Mouse (Mus musculus) neural tube, embryonic 14.5 days (tissue): ENCODE data around the gene Kcnd3. TPM values are rescaled to one million over a fixed set of nuclear protein-coding genes. Genes with fewer than 3 reads are reported as not detected.

Source experiments
- ATAC-seq: fragments of 200-750 bp; cut with Nextera tagmentation; 2 replicates; pipeline ENCODE4 v1.8.0; 2017; ENCODE audit warnings: low read depth, mild to moderate bottlenecking, moderate TSS enrichment, moderate library complexity
- H3K27ac ChIP-seq: fragments of 300-500 bp; sonication (generic); 2 replicates; pipeline ENCODE4 v1.5.1; 2014; ENCODE audit warnings: low read depth, mild to moderate bottlenecking, control low read depth, low read length, moderate library complexity, mixed read lengths
- H3K27me3 ChIP-seq: fragments of 300-500 bp; sonication (generic); 2 replicates; pipeline ENCODE4 v1.6.1; 2014; ENCODE audit warnings: low read length; ENCODE audit not compliant: control insufficient read depth, insufficient read depth
- H3K36me3 ChIP-seq: fragments of 300-500 bp; sonication (generic); 2 replicates; pipeline ENCODE4 v1.6.1; 2014; ENCODE audit warnings: low read length, mixed read lengths; ENCODE audit not compliant: control insufficient read depth, insufficient read depth
- H3K4me1 ChIP-seq: fragments of 300-500 bp; sonication (generic); 2 replicates; pipeline ENCODE4 v1.6.1; 2014; ENCODE audit warnings: low read length; ENCODE audit not compliant: control insufficient read depth, insufficient read depth
- H3K4me2 ChIP-seq: fragments of 300-500 bp; sonication (generic); 2 replicates; pipeline ENCODE4 v1.6.1; 2014; ENCODE audit warnings: mild to moderate bottlenecking, low read depth, low read length, control low read depth
- H3K4me3 ChIP-seq: fragments of 300-500 bp; sonication (generic); 2 replicates; pipeline ENCODE4 v1.5.1; 2014; ENCODE audit warnings: low read depth, low read length, control low read depth, mixed read lengths
- H3K9ac ChIP-seq: fragments of 300-500 bp; sonication (generic); replicated peaks from 2 replicates; pipeline ENCODE4 v1.6.1; 2014; ENCODE audit warnings: low read depth, mild to moderate bottlenecking, control low read depth, low read length, mixed read lengths
- H3K9me3 ChIP-seq: fragments of 300-500 bp; sonication (generic); 2 replicates; pipeline ENCODE4 v1.6.1; 2016; ENCODE audit warnings: low read length; ENCODE audit not compliant: control insufficient read depth
- WGBS: fragments of 180-500 bp; shearing (Covaris S2); extraction: QIAGEN DNeasy Blood & Tissue Kit; methylation state at CpG from one replicate; pipeline ENCODE4 v1.1.7; 2014; 5-methylcytosine and 5-hydroxymethylcytosine counted together
- polyA plus RNA-seq: library from polyadenylated mRNA; unstranded; fragments of >200 nt; fragmentation: Nextera tagmentation; extraction: Ambion mirVana; gene quantifications from 2 replicates; pipeline ENCODE4 v1.2.1, GENCODE M21; 2014

Kcnd3 gene
- polyA plus RNA-seq, 1 experiment from 2014 or later = 11.6 TPM

DNA sequence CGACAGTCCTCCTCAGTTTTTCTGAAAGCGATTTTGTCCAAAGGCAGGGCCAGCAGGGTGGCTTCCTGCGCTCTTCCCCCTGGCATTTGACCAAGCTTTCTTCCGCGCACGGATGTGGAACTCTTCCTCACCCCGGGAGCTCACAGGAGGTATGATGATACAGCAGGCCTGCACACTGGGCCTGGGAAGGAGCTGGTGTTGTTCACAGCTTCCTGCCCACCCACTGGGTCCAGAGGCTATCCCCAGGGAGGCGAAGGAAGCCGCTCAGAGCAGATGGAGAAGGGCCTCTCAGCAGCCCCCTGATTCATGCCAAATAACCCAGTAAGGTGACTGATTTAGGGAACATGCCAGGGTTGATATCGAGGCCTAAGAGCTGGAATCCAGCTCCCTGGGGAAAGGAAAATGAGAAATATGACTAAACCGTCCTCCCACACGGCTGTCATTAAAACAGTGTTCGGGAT, 94.5 kb downstream of the Kcnd3 start:
- Histone ChIP-seq H3K27ac (no peak overlapping the region), H3K27me3 (no peaks in the 10 kb centered on the region), H3K4me1 (peaks cover 2% of the 10 kb centered on the region; the same call in 1 of the 2 replicates), H3K4me2 (no peak overlapping the region), H3K9me3 (no peaks in the 10 kb centered on the region), H3K36me3 (no peaks in the 10 kb centered on the region), H3K4me3 (no peak overlapping the region), H3K9ac (0 out of 2 replicates have a peak overlapping the region, but pooled peaks have one; percentile 11)
- ATAC-seq = peak; percentile 45; the same call in 1 of the 2 replicates
- 34% methylated on average over 13 of the region's 13 CpGs for WGBS

DNA sequence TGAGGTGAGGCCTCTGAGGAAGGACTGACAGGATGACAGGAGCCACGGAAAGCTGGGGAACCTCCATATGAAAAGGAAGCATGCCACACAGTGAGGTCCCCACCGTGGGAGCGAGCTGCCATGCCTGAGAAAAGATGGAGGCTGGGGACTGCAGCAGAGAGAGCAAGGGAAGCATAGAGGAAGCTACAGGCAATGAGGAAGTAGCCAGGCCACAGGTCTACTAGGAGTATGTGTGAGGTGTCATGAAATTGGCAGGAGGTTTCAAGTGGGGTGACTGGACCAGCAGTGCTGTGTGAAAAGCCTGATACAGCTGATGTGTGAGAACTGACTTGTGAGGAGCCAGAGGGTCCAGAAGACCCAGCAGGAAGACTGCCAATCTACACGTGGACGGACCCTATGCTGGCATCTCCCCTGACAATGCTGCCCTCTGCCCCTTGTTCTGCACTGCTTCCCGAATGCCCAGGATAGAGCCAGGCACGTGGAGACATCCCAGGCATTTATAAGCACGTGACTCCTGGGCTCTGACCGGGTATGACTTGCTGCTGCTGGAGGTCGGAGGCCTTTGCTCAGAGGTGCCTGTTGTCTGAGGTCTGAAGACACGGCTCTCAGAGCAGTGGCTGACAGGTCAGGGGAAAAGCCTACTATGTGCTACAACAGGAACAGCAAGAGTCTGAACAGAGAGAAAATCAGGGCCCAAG, 96.1 kb downstream of the Kcnd3 start:
- WGBS = 83% methylated on average over 11 of the region's 11 CpGs
- no peak for ATAC-seq
- Histone ChIP-seq H3K27me3 (no peaks in the 10 kb centered on the region), H3K27ac (no peak overlapping the region), H3K4me3 (no peak overlapping the region), H3K9ac (no peak overlapping the region), H3K36me3 (no peaks in the 10 kb centered on the region), H3K4me2 (no peak overlapping the region), H3K9me3 (no peaks in the 10 kb centered on the region), H3K4me1 (peaks cover 2% of the 10 kb centered on the region; the same call in 1 of the 2 replicates)

DNA sequence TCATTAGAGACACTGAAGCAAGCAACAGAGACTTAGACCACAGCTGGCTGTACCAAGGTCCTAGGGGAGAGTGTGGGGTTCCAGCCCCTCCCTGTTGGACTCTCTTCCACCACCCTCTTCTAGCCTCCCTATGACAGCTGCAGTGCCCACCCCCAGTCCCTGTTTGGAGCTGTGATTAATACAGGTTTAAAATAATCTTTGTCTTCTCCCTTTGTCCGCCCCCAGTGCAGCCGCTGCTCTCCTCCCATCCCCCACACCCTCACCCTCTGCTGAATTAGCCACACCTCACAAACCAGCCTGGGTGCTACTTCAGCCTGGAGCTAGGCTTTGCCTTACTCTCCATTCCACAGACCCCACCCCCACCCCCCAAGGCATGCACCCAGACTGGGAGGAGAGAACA, 107.3 kb downstream of the Kcnd3 start:
- 30% methylated on average over 2 of the region's 2 CpGs for WGBS
- H3K4me3 ChIP-seq = no peak overlapping the region
- ATAC-seq = peak; percentile 34; the same call in 1 of the 2 replicates
- peaks cover 8% of the 10 kb centered on the region; the same call in 1 of the 2 replicates for H3K4me1 ChIP-seq
- H3K27me3 ChIP-seq = no peaks in the 10 kb centered on the region
- no peak overlapping the region for H3K4me2 ChIP-seq
- H3K9ac ChIP-seq = no peak overlapping the region
- no peaks in the 10 kb centered on the region for H3K36me3 ChIP-seq
- H3K9me3 ChIP-seq = no peaks in the 10 kb centered on the region
- no peak overlapping the region for H3K27ac ChIP-seq

DNA sequence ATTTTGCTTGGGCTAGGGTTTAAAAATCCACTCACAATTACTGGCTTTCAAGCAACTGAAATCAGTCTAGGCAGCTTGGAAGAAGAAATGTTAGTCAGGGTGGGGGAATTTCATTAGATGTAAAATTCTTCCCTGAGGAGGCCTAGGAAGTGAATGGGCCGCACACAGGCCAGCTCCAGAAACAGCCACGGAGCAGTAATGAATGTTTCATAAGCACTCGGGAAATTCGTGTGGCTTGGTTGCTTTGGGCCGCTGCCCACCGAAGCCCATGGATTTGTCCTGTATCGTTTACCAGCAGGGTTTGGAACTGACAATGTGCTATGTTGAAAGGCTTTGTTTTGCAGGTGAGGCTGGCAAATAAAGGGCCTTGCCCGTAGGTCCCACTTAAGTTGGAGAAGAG, 114.8 kb downstream of the Kcnd3 start:
- Histone ChIP-seq H3K27me3 (no peaks in the 10 kb centered on the region), H3K4me3 (no peak overlapping the region), H3K9me3 (no peaks in the 10 kb centered on the region), H3K36me3 (no peaks in the 10 kb centered on the region), H3K9ac (no peak overlapping the region), H3K27ac (no peak overlapping the region), H3K4me2 (no peak overlapping the region), H3K4me1 (peaks cover 22% of the 10 kb centered on the region; the same call in 1 of the 2 replicates)
- no peak for ATAC-seq
- WGBS = 36% methylated on average over 8 of the region's 8 CpGs

DNA sequence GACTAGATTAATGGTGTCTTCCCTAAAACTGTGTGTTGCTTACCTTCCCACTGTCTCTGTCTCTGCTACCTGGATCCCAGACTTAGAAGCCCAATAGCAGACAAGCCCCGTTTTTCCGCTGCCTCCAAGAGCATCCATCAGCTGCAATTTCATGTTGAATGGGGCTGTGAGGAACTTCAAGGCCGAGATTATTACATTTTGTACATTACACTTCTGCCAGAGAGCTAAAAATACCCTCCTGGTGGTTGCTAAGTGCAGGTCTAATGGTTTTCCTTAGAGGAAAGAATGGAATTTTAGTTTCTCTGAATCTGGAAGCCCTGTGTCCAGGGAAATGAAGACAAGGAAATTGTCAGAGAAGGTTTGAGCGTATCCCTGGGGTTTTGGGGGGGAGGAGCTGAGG, 115.3 kb downstream of the Kcnd3 start:
- Histone ChIP-seq H3K4me2 (no peak overlapping the region), H3K4me3 (no peak overlapping the region), H3K36me3 (no peaks in the 10 kb centered on the region), H3K27me3 (no peaks in the 10 kb centered on the region), H3K9me3 (no peaks in the 10 kb centered on the region), H3K27ac (no peak overlapping the region), H3K9ac (no peak overlapping the region), H3K4me1 (peaks cover 22% of the 10 kb centered on the region; the same call in 1 of the 2 replicates)
- no peak for ATAC-seq
- 73% methylated on average over 4 of the region's 4 CpGs for WGBS

DNA sequence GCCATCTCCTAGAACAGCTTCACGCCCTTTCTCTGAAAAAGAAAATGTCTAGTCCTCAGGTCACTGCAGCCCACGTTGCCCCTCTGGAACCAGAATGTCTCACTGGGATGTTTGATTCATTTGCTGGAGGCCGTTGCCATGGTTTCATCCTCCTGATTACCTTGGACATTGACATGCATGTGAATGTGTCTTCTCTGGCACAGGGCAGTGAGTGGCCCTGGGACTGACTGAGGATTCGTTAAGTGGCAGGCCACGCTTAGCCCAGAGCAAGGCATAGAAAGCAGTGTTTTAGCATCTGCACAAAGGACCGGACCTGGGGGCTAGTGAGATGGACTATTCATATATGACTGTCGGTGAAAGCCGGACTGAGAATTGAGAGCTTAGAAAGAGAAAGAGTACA, 116.3 kb downstream of the Kcnd3 start:
- no peak overlapping the region for H3K27ac ChIP-seq
- 55% methylated on average over 8 of the region's 8 CpGs for WGBS

GRCm38 (mm10) chr3:105568851-105569250, 116.7 kb downstream of the Kcnd3 start:
- Histone ChIP-seq H3K4me2 (no peak overlapping the region), H3K9ac (no peak overlapping the region), H3K27ac (no peak overlapping the region), H3K4me1 (peaks cover 22% of the 10 kb centered on the region; the same call in 1 of the 2 replicates), H3K4me3 (no peak overlapping the region), H3K36me3 (no peaks in the 10 kb centered on the region), H3K27me3 (no peaks in the 10 kb centered on the region), H3K9me3 (no peaks in the 10 kb centered on the region)
- ATAC-seq = peak; percentile 13; the same call in 1 of the 2 replicates
- WGBS = 59% methylated on average over 9 of the region's 9 CpGs

More for the DNA sequence above, 116.3 kb downstream of the Kcnd3 start:
- H3K9ac ChIP-seq = no peak overlapping the region
- ATAC-seq = peak; percentile 51; the same call in 1 of the 2 replicates
- H3K4me2 ChIP-seq = no peak overlapping the region
- H3K27me3 ChIP-seq = no peaks in the 10 kb centered on the region
- no peak overlapping the region for H3K4me3 ChIP-seq
- H3K36me3 ChIP-seq = no peaks in the 10 kb centered on the region
- H3K4me1 ChIP-seq = peaks cover 22% of the 10 kb centered on the region; the same call in 1 of the 2 replicates
- no peaks in the 10 kb centered on the region for H3K9me3 ChIP-seq

- Histone ChIP-seq H3K4me1 (peaks cover 22% of the 10 kb centered on the region; the same call in 1 of the 2 replicates), H3K36me3 (no peaks in the 10 kb centered on the region), H3K27me3 (no peaks in the 10 kb centered on the region), H3K4me3 (no peak overlapping the region), H3K9ac (no peak overlapping the region), H3K27ac (no peak overlapping the region), H3K9me3 (no peaks in the 10 kb centered on the region), H3K4me2 (no peak overlapping the region)
- WGBS = 22% methylated on average over 6 of the region's 6 CpGs
- peak; percentile 31; the same call in 1 of the 2 replicates for ATAC-seq
Measured at GRCm38 (mm10) chr3:105569310-105569752, 117.2 kb downstream of the Kcnd3 start.

DNA sequence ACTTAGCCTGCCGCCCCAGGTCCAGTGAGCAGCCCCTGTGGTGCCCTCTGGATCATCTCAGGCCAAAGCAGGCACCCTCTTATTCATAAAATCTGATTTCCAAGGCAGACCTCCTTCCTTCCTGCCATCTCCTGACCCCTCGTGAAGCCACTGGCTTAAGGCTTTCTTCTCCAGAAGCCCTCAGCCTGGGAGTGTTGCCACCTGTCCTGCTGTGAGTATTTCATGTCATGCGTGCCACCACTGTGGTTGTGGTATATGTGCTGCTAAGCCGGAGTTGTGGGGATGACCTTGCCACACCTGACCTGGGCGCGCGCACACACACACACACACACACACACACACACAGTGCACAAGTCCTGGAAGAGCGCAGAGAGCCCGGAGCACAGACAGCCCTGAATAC, 117.8 kb downstream of the Kcnd3 start:
- 72% methylated on average over 9 of the region's 9 CpGs for WGBS
- Histone ChIP-seq H3K4me1 (peaks cover 22% of the 10 kb centered on the region; the same call in 1 of the 2 replicates), H3K9ac (no peak overlapping the region)

More for the DNA sequence above, 117.8 kb downstream of the Kcnd3 start:
- H3K4me2 ChIP-seq = no peak overlapping the region
- 0 out of 2 replicates have a peak, but pooled peaks have one; percentile 12 for ATAC-seq
- H3K27me3 ChIP-seq = no peaks in the 10 kb centered on the region
- H3K9me3 ChIP-seq = no peaks in the 10 kb centered on the region
- no peak overlapping the region for H3K4me3 ChIP-seq
- H3K27ac ChIP-seq = 0 out of 2 replicates have a peak overlapping the region, but pooled peaks have one; percentile 31
- H3K36me3 ChIP-seq = no peaks in the 10 kb centered on the region
